Mouse (Mus musculus): ENCODE data around the gene Tbc1d8.

Tbc1d8 gene

GRCm38 (mm10) chr1:39478896-39479200 lies 293 bp upstream of the Tbc1d8 start:
- DNase-seq (ENCODE audit: low read depth): no peak

GRCm38 (mm10) chr1:39477064-39477463 lies 1.5 kb downstream of the Tbc1d8 start:
- DNase-seq (ENCODE audit: low read depth): no peak

DNA sequence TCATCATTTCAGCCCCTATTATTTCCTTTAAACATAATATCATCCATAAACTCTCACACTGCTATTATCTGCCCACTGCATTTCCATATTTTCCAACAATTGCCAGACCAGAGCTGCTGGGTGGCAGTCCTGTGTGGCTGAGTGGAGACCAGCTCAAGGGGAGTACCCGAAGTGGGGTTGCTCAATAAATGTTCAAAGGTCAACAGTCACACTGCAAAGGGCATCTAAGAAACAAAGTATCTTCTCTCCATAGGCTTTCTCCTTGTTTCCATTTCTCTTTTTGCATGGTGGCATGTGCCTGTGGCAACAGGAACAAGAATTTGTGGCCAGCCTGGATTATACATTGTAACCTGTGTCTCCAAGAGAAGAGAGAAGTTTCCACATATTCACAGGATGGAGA lies 2.2 kb downstream of the Tbc1d8 start:
- DNase-seq (ENCODE audit: low read depth): no peak

DNA sequence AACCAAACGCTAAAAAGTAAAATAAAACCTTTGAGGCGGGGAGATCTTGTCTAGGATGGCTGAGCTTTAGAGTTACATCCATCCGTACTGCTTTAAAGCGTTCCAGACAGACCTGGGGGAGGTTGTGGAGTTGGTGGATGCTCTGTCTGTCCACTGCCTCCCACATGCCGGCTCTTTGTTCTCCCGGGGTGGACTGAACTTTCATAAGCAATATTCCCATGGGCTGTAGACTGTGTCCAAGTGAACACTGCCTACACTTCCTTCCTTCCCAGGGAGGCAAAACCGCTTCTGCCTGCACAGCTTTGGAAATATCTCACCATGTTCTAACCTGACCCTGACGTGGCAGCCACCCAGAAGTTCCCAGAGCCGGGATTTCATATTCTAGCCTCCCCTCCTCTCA lies 4.0 kb downstream of the Tbc1d8 start:
- no peak for DNase-seq (ENCODE audit: low read depth)

DNA sequence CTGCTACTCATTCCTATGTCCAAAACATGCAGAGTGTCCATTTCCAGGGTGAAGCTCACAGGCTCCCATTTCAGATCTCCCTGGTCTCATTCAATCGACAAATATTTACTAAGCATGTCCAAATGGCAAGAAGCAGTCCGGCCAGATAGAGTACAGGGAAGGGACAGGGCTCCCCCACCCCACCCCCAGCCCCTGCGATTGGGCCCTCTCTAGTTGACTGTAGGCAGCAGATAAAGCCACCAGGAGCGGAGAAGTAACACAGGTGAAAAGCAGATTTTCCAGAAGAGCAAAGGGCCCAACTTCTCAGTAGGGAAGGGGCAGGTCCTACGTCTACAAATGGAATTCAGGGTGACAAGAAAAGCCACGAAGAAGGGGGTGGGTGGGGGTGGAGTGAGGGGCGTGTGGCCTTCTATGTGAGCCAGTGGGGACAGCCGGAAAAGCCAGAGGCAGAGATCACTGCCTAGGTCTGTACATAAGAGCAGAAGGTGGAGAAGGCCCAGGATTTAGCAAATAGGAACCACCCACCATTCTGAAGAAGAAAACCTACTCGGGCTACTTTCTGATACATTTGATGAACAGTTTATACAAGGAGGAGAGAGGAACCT lies 7.2 kb downstream of the Tbc1d8 start:
- DNase-seq (ENCODE audit: low read depth): no peak

- no peak for DNase-seq (ENCODE audit: low read depth)
These were observed 9.6 kb downstream of the Tbc1d8 start for GRCm38 (mm10) chr1:39468982-39469381.

DNA sequence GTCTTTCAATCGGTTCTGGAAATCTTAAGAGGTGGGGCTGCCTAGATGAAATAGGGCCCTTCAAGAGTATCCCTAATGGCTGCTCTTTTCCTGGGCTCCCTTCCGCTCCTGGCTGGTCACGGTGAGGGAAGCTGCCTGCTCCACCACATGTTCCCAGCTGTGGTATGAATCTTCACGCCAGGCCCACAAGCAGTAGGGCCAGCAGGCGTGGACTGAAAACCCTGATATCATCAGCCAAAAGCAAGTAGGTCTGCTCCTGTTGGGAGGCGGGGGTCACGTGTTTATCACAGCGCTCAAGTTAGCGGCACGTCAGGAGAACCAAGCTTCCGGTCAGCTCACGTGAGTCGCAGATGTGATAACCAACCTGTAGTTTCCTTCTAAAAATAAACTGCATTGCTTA lies 12.0 kb downstream of the Tbc1d8 start:
- DNase-seq (ENCODE audit: low read depth): no peak

- no peak for DNase-seq (ENCODE audit: low read depth)
These were observed 13.8 kb downstream of the Tbc1d8 start for GRCm38 (mm10) chr1:39464760-39465159.

GRCm38 (mm10) chr1:39462937-39463444 lies 15.6 kb downstream of the Tbc1d8 start:
- no peak for DNase-seq (ENCODE audit: low read depth)

- no peak for DNase-seq (ENCODE audit: low read depth)
These were observed 16.5 kb downstream of the Tbc1d8 start for GRCm38 (mm10) chr1:39462036-39462435.

DNA sequence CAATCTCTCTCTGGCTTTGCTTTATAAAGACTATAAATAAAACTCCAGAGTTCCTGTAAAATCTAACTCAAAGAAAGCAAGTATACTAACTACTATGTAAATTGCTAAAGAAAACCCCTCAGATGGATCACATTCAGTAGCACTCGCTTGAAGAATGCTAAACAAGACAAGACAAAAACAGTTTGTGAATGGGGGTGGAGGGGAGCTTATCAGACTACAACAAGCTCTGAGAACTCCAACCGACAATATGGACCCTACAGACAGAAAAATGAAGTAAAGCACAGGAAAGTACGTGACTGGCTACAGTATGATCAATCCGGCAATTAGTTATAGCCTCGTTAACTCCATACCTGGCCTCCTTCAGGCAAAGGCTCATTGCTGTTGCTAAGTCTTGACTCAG lies 18.1 kb downstream of the Tbc1d8 start:
- no peak for DNase-seq (ENCODE audit: low read depth)

DNA sequence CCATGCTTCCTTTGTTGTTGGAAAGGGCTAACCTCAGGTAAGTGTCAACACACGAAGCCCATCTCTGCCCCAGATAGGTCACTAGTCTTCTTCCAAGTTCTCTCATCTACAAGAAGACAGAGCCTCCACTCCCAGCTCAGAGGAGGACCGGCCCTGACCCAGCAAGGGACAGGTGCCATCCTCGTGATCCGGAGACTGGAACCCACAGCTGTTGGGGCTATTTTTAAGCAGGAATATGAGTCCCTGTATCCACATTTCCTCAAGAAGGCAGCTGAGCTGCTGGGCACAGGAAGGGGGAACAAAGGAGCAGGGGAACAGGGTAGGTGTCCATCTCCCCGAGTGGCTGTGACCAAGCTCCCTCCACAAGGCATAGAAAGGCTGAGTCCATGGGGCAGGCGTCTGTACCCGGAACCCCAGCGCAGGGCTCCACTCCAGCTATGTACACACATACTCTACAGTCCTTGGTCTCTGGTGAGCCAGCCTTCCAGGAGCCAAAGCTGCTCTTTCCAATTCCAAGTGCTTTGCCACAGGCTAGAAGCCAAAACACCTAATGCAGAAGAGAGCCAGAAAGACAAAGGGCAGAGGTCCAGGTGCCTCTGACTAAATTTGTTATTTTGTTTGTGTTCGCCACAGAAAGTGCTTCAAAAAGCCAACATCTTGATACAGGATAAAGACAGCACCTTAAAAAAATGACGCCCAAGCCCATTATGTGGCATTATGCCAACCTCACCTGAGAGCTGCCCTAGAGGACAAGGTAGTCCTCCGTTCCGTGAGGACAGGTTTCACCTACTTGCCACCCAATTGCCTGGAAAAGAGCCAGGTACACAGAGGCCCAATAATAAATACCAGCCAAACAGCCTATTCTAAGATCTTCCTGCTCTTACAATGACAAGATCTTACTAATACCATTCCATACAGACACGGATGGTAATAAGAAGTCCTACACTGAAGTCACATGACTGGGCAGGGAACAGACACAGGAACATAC lies 20.4 kb downstream of the Tbc1d8 start:
- DNase-seq (ENCODE audit: low read depth): no peak

GRCm38 (mm10) chr1:39456421-39456853 lies 22.1 kb downstream of the Tbc1d8 start:
- no peak for DNase-seq (ENCODE audit: low read depth)

GRCm38 (mm10) chr1:39455350-39456023 lies 23.1 kb downstream of the Tbc1d8 start:
- DNase-seq (ENCODE audit: low read depth): no peak

GRCm38 (mm10) chr1:39454783-39455175 lies 23.8 kb downstream of the Tbc1d8 start:
- no peak for DNase-seq (ENCODE audit: low read depth)

GRCm38 (mm10) chr1:39454108-39454782 lies 24.3 kb downstream of the Tbc1d8 start:
- DNase-seq (ENCODE audit: low read depth): no peak

- no peak for DNase-seq (ENCODE audit: low read depth)
These were observed 26.4 kb downstream of the Tbc1d8 start for GRCm38 (mm10) chr1:39452203-39452602.

DNA sequence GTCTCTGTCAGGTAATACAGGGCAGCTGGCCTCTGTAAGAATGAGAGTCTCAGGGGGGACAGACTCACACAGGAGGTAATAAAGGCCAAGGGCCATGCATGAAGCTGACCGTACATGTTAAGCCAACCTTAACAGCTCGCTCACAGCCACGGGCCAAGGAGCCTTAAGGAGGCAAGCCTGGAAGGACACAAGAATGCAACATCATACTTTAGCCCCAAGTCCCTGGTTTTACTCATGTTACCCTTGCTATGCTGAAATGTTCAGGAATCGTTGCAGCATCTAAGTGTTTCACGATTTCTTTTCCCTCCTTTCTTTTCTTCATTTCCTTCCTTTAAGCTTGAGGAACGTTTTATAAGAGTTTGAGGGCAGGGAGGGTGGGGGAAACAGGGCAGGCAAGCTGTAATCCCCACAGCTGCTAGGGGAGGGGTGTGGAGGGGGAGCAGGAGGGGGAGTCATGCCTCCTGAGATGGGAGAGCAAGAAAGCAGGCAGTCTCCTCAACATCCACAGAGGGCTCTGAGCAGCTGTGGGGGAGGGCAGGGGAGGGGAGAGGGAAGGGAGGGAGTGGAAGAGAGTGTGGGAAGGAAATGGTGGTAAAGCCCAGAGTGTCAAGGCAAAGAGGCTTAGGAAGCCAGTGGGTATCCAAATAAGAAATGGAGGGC lies 28.4 kb downstream of the Tbc1d8 start:
- no peak for DNase-seq (ENCODE audit: low read depth)

GRCm38 (mm10) chr1:39449251-39449790 lies 29.2 kb downstream of the Tbc1d8 start:
- no peak for DNase-seq (ENCODE audit: low read depth)

DNA sequence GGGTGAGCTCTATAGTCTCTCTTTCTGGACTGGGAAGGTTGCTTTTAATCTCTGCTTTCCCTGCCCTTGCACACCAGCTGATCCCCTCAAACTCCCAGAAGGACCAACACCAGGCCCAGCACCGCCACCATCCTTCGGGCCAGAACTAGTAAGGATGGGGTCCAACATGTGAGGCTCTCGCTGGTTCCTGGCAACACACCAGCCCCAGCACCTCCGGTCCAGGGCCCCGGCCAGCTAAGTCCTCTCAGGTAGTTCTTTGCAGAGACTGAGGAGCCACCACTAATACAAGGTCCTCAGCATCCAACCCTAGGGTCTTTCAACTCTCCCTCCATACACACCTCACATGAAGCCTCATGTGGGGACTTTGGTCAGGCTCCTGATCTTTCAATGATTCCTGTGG lies 29.7 kb downstream of the Tbc1d8 start:
- no peak for DNase-seq (ENCODE audit: low read depth)

DNA sequence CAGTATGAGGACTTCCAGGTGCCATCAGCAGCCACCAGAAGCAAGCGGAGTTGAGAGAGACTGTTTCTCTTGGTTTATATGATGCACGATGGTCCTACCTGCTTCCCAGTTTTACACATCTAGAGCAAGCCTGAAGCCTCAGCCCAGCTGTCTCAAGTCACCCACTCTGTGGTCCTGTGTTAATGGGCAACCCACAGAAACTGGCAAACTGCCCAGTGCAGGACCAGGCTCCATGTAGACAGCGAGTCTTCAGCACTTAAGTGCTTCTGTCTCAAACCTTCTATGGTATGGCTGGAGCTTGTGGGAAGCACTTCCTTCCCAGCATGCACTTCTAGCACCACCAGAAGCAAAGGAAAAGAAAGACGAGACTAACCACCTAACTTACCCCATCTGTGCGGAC lies 30.3 kb downstream of the Tbc1d8 start:
- DNase-seq (ENCODE audit: low read depth): no peak

Data from c-Kit-positive CD71-negative TER-119-negative erythroid progenitor cells, embryonic 14.5 days (primary cell).